Mouse (Mus musculus): Measurements from ENCODE around the gene Hist2h3c1. TPM values are rescaled to one million over a fixed set of nuclear protein-coding genes. Genes with fewer than 3 reads are reported as not detected.

The Hist2h3c1 gene
- total RNA-seq, 2 experiments from 2014 or later = not detected

- DNase-seq (ENCODE audit: low spot score in 2 of 2) = no peak
- intact Hi-C loops (cut with DNase I) = no loop called here
Observed at GRCm38 (mm10) chr3:96250890-96251289, 4.4 kb downstream of the Hist2h3c1 start.

- intact Hi-C loops (cut with DNase I) = no loop called here
- no peak for DNase-seq (ENCODE audit: low spot score in 2 of 2)
Observed at GRCm38 (mm10) chr3:96251787-96252186, 5.3 kb downstream of the Hist2h3c1 start.

GRCm38 (mm10) chr3:96254683-96255355 lies 8.3 kb downstream of the Hist2h3c1 start:
- intact Hi-C loops (cut with DNase I) = no loop called here
- no peak for DNase-seq (ENCODE audit: low spot score in 2 of 2)

GRCm38 (mm10) chr3:96255926-96256593 lies 9.6 kb downstream of the Hist2h3c1 start:
- intact Hi-C loops (cut with DNase I) = no loop called here
- no peak for DNase-seq (ENCODE audit: low spot score in 2 of 2)

GRCm38 (mm10) chr3:96257190-96257589 lies 10.7 kb downstream of the Hist2h3c1 start:
- DNase-seq (ENCODE audit: low spot score in 2 of 2) = no peak
- intact Hi-C loops (cut with DNase I) = no loop called here

- no peak for DNase-seq (ENCODE audit: low spot score in 2 of 2)
- intact Hi-C loops (cut with DNase I) = loop anchor here (5.0 to 10.0 kb wide), 2 partner anchors 195 to 337 kb away; partner anchors contain the start of gene Ankrd34a
Observed at GRCm38 (mm10) chr3:96260220-96260619, 13.7 kb downstream of the Hist2h3c1 start.

- intact Hi-C loops (cut with DNase I) = loop anchor here (2.0 to 10.0 kb wide), 3 partner anchors 41 to 336 kb away; partner anchors contain the start of genes Ankrd34a, Hist2h2ac and Hist2h2be
- DNase-seq (ENCODE audit: low spot score in 2 of 2) = no peak
Observed at GRCm38 (mm10) chr3:96261623-96262022, 15.1 kb downstream of the Hist2h3c1 start.

- intact Hi-C loops (cut with DNase I) = loop anchor here (2.0 to 10.0 kb wide), 3 partner anchors 42 to 335 kb away; partner anchors contain the start of genes Ankrd34a, Hist2h2ac and Hist2h2be
Observed at GRCm38 (mm10) chr3:96262216-96262875, 15.9 kb downstream of the Hist2h3c1 start.

GRCm38 (mm10) chr3:96262979-96263550 lies 16.6 kb downstream of the Hist2h3c1 start, which contains the start of gene Hist2h4:
Hist2h4 (minus strand) TSS chr3:96263311.
- intact Hi-C loops (cut with DNase I) = loop anchor here (2.0 to 10.0 kb wide), 3 partner anchors 42 to 334 kb away; partner anchors contain the start of genes Ankrd34a, Hist2h2ac and Hist2h2be
- DNase-seq (ENCODE audit: low spot score in 2 of 2) = peak; percentile 96 to 98

More at GRCm38 (mm10) chr3:96262216-96262875, 15.9 kb downstream of the Hist2h3c1 start:
- peak; percentile 83 to 86 for DNase-seq (ENCODE audit: low spot score in 2 of 2)

- intact Hi-C loops (cut with DNase I) = loop anchor here (2.0 to 10.0 kb wide), 3 partner anchors 43 to 334 kb away; partner anchors contain the start of genes Ankrd34a, Hist2h2ac and Hist2h2be
- peak; percentile 48 to 63 for DNase-seq (ENCODE audit: low spot score in 2 of 2)
Observed at GRCm38 (mm10) chr3:96263558-96264403, 17.3 kb downstream of the Hist2h3c1 start.

- DNase-seq (ENCODE audit: low spot score in 2 of 2) = no peak
- intact Hi-C loops (cut with DNase I) = loop anchor here (5.0 to 10.0 kb wide), 2 partner anchors 200 to 333 kb away; partner anchors contain the start of gene Ankrd34a
Observed at GRCm38 (mm10) chr3:96264404-96264949, 18.0 kb downstream of the Hist2h3c1 start.

GRCm38 (mm10) chr3:96266132-96266710 lies 19.7 kb downstream of the Hist2h3c1 start:
- intact Hi-C loops (cut with DNase I) = loop anchor here (10.0 kb wide), 1 partner anchor 201 kb away; no protein-coding TSS in a partner anchor
- DNase-seq (ENCODE audit: low spot score in 2 of 2) = no peak

- DNase-seq (ENCODE audit: low spot score in 2 of 2) = no peak
- intact Hi-C loops (cut with DNase I) = loop anchor here (10.0 kb wide), 1 partner anchor 203 kb away; no protein-coding TSS in a partner anchor
Observed at GRCm38 (mm10) chr3:96267541-96267940, 21.1 kb downstream of the Hist2h3c1 start.

- peak; percentile 85 to 88 for DNase-seq (ENCODE audit: low spot score in 2 of 2)
- intact Hi-C loops (cut with DNase I) = loop anchor here (10.0 kb wide), 1 partner anchor 203 kb away; no protein-coding TSS in a partner anchor
Observed at GRCm38 (mm10) chr3:96268051-96268775, 21.7 kb downstream of the Hist2h3c1 start, which contains the start of gene Hist2h3b. Hist2h3b (plus strand) TSS chr3:96268654.

- intact Hi-C loops (cut with DNase I) = loop anchor here (10.0 kb wide), 1 partner anchor 204 kb away; no protein-coding TSS in a partner anchor
- DNase-seq (ENCODE audit: low spot score in 2 of 2) = peak in 1 of 2 experiments; percentile 45
Observed at GRCm38 (mm10) chr3:96268776-96269378, 22.4 kb downstream of the Hist2h3c1 start.
